Mouse (Mus musculus) kidney, adult 11 months (tissue): Measurements from ENCODE around the gene Grm2.
"Not testable (repeated sequence)": the region's sequence is repeated elsewhere in the genome, so short reads cannot be mapped to it uniquely, and the experiment has no call there.

ENCODE experiments used
- DNase-seq: peaks from one replicate; pipeline ENCODE4 v3.0.0; 2022

Gene Grm2

GRCm38 (mm10) chr9:106645684-106646271 lies 10.1 kb downstream of the Grm2 start:
- no peak for DNase-seq

GRCm38 (mm10) chr9:106643787-106644186 lies 12.1 kb downstream of the Grm2 start:
- DNase-seq = no peak

GRCm38 (mm10) chr9:106643128-106643527 lies 12.8 kb downstream of the Grm2 start:
- peak; percentile 60 for DNase-seq

GRCm38 (mm10) chr9:106641346-106641745 lies 14.5 kb downstream of the Grm2 start:
- no peak for DNase-seq

- no peak for DNase-seq
Observed at GRCm38 (mm10) chr9:106638154-106638553, 17.7 kb downstream of the Grm2 start.

GRCm38 (mm10) chr9:106632185-106632584 lies 23.7 kb downstream of the Grm2 start:
- no peak for DNase-seq

- not testable (repeated sequence) for DNase-seq
Observed at GRCm38 (mm10) chr9:106627796-106628195, 28.1 kb downstream of the Grm2 start.

- DNase-seq = no peak
Observed at GRCm38 (mm10) chr9:106626282-106626681, 29.6 kb downstream of the Grm2 start, which contains the start of gene Iqcf6. Iqcf6 (plus strand) TSS chr9:106626582.

GRCm38 (mm10) chr9:106617496-106617895 lies 38.4 kb downstream of the Grm2 start:
- DNase-seq = no peak

GRCm38 (mm10) chr9:106616306-106616705 lies 39.6 kb downstream of the Grm2 start:
- no peak for DNase-seq

- DNase-seq = no peak
Observed at GRCm38 (mm10) chr9:106614616-106615015, 41.3 kb downstream of the Grm2 start.

GRCm38 (mm10) chr9:106613951-106614350 lies 41.9 kb downstream of the Grm2 start:
- DNase-seq = no peak

- DNase-seq = no peak
Observed at GRCm38 (mm10) chr9:106610727-106611126, 45.2 kb downstream of the Grm2 start.

GRCm38 (mm10) chr9:106600546-106600945 lies 55.3 kb downstream of the Grm2 start:
- peak; percentile 4 for DNase-seq

- no peak for DNase-seq
Observed at GRCm38 (mm10) chr9:106598466-106598865, 57.4 kb downstream of the Grm2 start.

GRCm38 (mm10) chr9:106595836-106596235 lies 60.0 kb downstream of the Grm2 start:
- DNase-seq = no peak

GRCm38 (mm10) chr9:106595402-106595801 lies 60.5 kb downstream of the Grm2 start:
- not testable (repeated sequence) for DNase-seq
